Comparison of ENCODE assay signal across 11 mouse cellular contexts in the genomic region with DNA sequence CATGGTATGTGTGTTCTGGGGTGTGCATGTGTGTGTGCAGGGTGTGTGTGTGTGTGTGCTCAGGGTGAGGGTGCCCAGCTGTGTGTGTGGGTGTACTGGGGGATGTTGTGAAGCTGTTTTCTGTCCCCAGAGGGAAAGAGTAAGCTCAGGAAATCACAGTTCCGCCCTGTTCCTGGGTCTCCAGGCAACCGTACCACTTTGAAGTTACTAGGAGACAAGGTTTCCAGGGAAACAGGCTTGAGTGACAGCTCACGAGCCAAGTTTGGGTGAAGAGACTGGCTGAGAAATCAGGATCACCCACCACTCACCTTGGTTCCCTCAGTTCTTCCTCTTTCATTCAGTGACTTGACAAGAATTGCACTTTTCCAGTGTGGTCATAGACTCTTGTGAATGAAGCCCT. TPM values are rescaled to one million over a fixed set of nuclear protein-coding genes. Genes with fewer than 3 reads are reported as not detected.
A peak's percentile ranks its signal among the peaks of the same experiment; 100 is the strongest.
DNase-seq lines count a peak whose midpoint lies in the region; ATAC-seq and TF ChIP-seq lines count a peak whose summit lies in the region.
"Had no signal": no experiment of that assay in that cellular context is flagged by ENCODE, and none has a peak within 500 bp of the region (broad histone marks: within the 10 kb centered on the region; RNA-seq: fewer than 3 reads in every experiment).

No protein-coding gene starts in this region.

- peak; percentile 59 to 82 for DNase-seq in layer of hippocampus, adult 2 months (ENCODE audit: low spot score in 2 of 2)
- DNase-seq in layer of hippocampus, postnatal 25 days (ENCODE audit: extremely low spot score in 1 of 2, low spot score in 1 of 2), result no peak
- peak; percentile 76 to 91 for DNase-seq in left cerebral cortex, postnatal 14 days (ENCODE audit: low spot score in 2 of 2)
- peak; percentile 63 to 82 for DNase-seq in right cerebral cortex, postnatal 36 days (ENCODE audit: low spot score in 2 of 2)
- no peak for DNase-seq in kidney, adult 8-10 months
- DNase-seq in adrenal gland, adult 2 months, result no peak
- DNase-seq: heart, postnatal 36 days; lung, adult 2 months; thymus, postnatal 14 days had no signal

- no peak overlapping the region for H3K4me3 ChIP-seq in layer of hippocampus, adult 2 months

- intact Hi-C loops in left cerebral cortex, postnatal 14 days (cut with DNase I), result loop anchor here (5.0 kb wide), 1 partner anchor 99 kb away; a partner anchor contains a TSS

- ATAC-seq in frontal cortex, adult (ENCODE audit: low TSS enrichment), result peak; percentile 28
- ATAC-seq in inflammation-experienced regulatory T-cells, adult 6 months, result no peak

- peak overlapping the region; percentile 99 for H3K27ac ChIP-seq in layer of hippocampus, adult 2 months

- no peak for TF ChIP-seq CTCF in layer of hippocampus, adult 2 months (conservative IDR thresholded peaks at IDR 0.05)

RNA-seq across cellular contexts. Expression of a gene that starts 2.0 kb away (rescaled TPM):
- total RNA-seq in layer of hippocampus, adult 2 months (2021), result 10 to 100 TPM; 14.8 to 15.9 TPM
- total RNA-seq in layer of hippocampus, postnatal 25 days (2021), result 10 to 100 TPM; 14.7 to 16.0 TPM
- total RNA-seq in left cerebral cortex, postnatal 14 days (2021), result 10 to 100 TPM; 14.4 to 15.0 TPM
- polyA plus RNA-seq in inflammation-experienced regulatory T-cells, adult 6 months (2017; shearing (Covaris generic)), result 1 to 10 TPM; 3.6 to 6.2 (median 4.9) TPM
- 10 to 100 TPM; 14.2 to 18.6 TPM for total RNA-seq in adrenal gland, adult 2 months (2021)
- 12.4 and 20.2 TPM in 2 replicates for polyA plus RNA-seq in adrenal gland, adult 2 months (2012; rRNA removed)

RNA-seq across cellular contexts. Expression of a gene that starts 9.7 kb away (rescaled TPM):
- total RNA-seq in layer of hippocampus, adult 2 months (2021), result 1 to 10 TPM; 7.8 to 9.1 TPM
- total RNA-seq in layer of hippocampus, postnatal 25 days (2021), result 1 to 10 TPM; 7.3 to 9.5 TPM
- 1 to 10 TPM; 1.4 to 3.4 TPM for total RNA-seq in left cerebral cortex, postnatal 14 days (2021)
- under 1 TPM in 2 of 3 experiments, not detected in 1; 0.31 to 0.38 TPM for polyA plus RNA-seq in inflammation-experienced regulatory T-cells, adult 6 months (2017; shearing (Covaris generic))
- total RNA-seq in adrenal gland, adult 2 months (2021), result 1 to 10 TPM; 1.5 to 2.7 TPM
- polyA plus RNA-seq in adrenal gland, adult 2 months (2012; rRNA removed), result 3.7 and 6.0 TPM in 2 replicates

RNA-seq across cellular contexts. Expression of a gene that starts 16.8 kb away (rescaled TPM):
- total RNA-seq in layer of hippocampus, adult 2 months (2021), result 100 to 1,000 TPM; 297 to 300 TPM
- total RNA-seq in layer of hippocampus, postnatal 25 days (2021), result 100 to 1,000 TPM; 334 to 345 TPM
- total RNA-seq in left cerebral cortex, postnatal 14 days (2021), result 100 to 1,000 TPM; 262 to 263 TPM
- 1 to 10 TPM in 1 of 3 experiments, under 1 TPM in 2; 0.26 to 1.2 (median 0.45) TPM for polyA plus RNA-seq in inflammation-experienced regulatory T-cells, adult 6 months (2017; shearing (Covaris generic))
- 10 to 100 TPM; 21.7 to 31.7 TPM for total RNA-seq in adrenal gland, adult 2 months (2021)
- 120 and 147 TPM in 2 replicates for polyA plus RNA-seq in adrenal gland, adult 2 months (2012; rRNA removed)

RNA-seq across cellular contexts. Expression of a gene that starts 26.2 kb away (rescaled TPM):
- 10 to 100 TPM; 44.4 to 45.9 TPM for total RNA-seq in layer of hippocampus, adult 2 months (2021)
- 10 to 100 TPM; 40.2 to 45.0 TPM for total RNA-seq in layer of hippocampus, postnatal 25 days (2021)
- total RNA-seq in left cerebral cortex, postnatal 14 days (2021), result 10 to 100 TPM; 28.0 to 33.5 TPM
- polyA plus RNA-seq in inflammation-experienced regulatory T-cells, adult 6 months (2017; shearing (Covaris generic)), result 10 to 100 TPM in 1 of 3 experiments, 1 to 10 TPM in 2; 8.8 to 11.1 (median 9.7) TPM
- 100 to 1,000 TPM; 381 to 452 TPM for total RNA-seq in adrenal gland, adult 2 months (2021)
- polyA plus RNA-seq in adrenal gland, adult 2 months (2012; rRNA removed), result 1,222 and 1,525 TPM in 2 replicates

RNA-seq across cellular contexts. Expression of a gene that starts 26.3 kb away (rescaled TPM):
- total RNA-seq in layer of hippocampus, adult 2 months (2021), result 10 to 100 TPM; 18.9 to 21.4 TPM
- total RNA-seq in layer of hippocampus, postnatal 25 days (2021), result 10 to 100 TPM; 13.2 to 18.5 TPM
- 10 to 100 TPM; 12.5 to 14.7 TPM for total RNA-seq in left cerebral cortex, postnatal 14 days (2021)
- not detected for polyA plus RNA-seq in inflammation-experienced regulatory T-cells, adult 6 months (2017; shearing (Covaris generic))
- total RNA-seq in adrenal gland, adult 2 months (2021), result 10 to 100 TPM in 1 of 2 experiments, 1 to 10 TPM in 1; 9.4 to 10.5 TPM
- polyA plus RNA-seq in adrenal gland, adult 2 months (2012; rRNA removed), result 17.3 and 24.5 TPM in 2 replicates

Comparison
In these comparisons a context has a peak if more than half of its experiments do, and no peak if none do; other contexts are left out.
1. DNase-seq: peak in layer of hippocampus, adult 2 months (2 of 2), left cerebral cortex, postnatal 14 days (2 of 2) and right cerebral cortex, postnatal 36 days (2 of 2); none in layer of hippocampus, postnatal 25 days (0 of 2), kidney, adult 8-10 months (0 of 2) and adrenal gland, adult 2 months (single experiment).
2. RNA of a gene that starts 16.8 kb away (total RNA-seq): 334 to 345 TPM in layer of hippocampus, postnatal 25 days, 297 to 300 TPM in layer of hippocampus, adult 2 months and 262 to 263 TPM in left cerebral cortex, postnatal 14 days; 21.7 to 31.7 TPM in adrenal gland, adult 2 months; every median in the first group is over 4 times any median in the second.